Mouse (Mus musculus) cerebellum, postnatal 36 days (tissue): ENCODE results near the gene Psme2.

Experiments used
- DNase-seq, 2 experiments: peaks; one replicate each; pipeline ENCODE4 v3.0.0; 2021 to 2022; ENCODE audit warnings: mixed read lengths in 2 of 2

Psme2 gene

GRCm38 (mm10) chr14:55590748-55591330 is at the start of gene Psme2:
Gene Psme2 (minus strand): TSS chr14:55591113.
- DNase-seq = peak; percentile 71 to 74

DNA sequence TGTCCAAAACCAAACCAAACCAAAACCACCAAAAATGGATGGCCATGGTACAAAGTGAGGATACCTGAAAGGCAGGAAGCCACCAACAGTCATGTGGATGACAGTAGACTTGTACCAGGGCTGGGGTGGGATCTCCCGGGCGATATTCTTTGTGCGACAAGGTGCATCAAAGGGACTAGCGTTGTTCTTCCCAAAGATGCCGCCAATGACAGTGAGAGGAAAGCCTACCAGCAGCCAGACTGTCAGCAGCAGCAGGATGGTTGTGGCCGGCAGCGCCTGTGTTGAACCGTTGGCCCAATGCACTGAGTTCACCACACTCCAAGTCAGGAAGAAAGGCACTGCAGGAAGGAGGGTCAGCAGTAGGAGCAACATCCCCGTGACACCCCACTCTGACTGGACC is 46.9 kb upstream of the Psme2 start, which contains the start of gene Gm49378:
TSS of gene Gm49378 (minus strand) at position 101 of the 400 bp plus-strand sequence.
- DNase-seq = no peak

- peak; percentile 85 for DNase-seq
These were observed 44.7 kb upstream of the Psme2 start, which contains the start of gene Ipo4 for GRCm38 (mm10) chr14:55635523-55636007. Gene Ipo4 (minus strand): TSS chr14:55635957.

GRCm38 (mm10) chr14:55634874-55635522 is 44.1 kb upstream of the Psme2 start:
- DNase-seq = peak; percentile 63 to 64

DNA sequence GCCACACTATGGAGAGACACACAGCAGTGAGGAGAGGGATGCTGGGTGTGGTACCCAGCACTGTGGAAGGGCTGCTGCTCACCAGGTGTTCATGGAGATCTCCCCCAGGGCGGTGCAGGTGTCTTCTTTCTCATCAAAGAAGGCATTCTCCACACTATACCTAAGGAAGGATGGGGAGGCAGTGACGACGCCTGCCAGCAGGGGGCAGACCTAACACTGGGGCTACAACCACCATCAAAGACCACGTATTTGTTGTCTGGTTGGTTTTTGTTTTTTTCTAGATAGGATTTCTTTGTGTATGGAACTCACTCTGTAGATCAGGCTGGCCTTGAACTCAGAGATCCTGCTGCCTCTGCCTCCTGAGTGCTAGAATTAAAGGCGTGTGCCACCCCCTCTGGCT is 38.4 kb upstream of the Psme2 start:
- peak; percentile 28 to 32 for DNase-seq

DNA sequence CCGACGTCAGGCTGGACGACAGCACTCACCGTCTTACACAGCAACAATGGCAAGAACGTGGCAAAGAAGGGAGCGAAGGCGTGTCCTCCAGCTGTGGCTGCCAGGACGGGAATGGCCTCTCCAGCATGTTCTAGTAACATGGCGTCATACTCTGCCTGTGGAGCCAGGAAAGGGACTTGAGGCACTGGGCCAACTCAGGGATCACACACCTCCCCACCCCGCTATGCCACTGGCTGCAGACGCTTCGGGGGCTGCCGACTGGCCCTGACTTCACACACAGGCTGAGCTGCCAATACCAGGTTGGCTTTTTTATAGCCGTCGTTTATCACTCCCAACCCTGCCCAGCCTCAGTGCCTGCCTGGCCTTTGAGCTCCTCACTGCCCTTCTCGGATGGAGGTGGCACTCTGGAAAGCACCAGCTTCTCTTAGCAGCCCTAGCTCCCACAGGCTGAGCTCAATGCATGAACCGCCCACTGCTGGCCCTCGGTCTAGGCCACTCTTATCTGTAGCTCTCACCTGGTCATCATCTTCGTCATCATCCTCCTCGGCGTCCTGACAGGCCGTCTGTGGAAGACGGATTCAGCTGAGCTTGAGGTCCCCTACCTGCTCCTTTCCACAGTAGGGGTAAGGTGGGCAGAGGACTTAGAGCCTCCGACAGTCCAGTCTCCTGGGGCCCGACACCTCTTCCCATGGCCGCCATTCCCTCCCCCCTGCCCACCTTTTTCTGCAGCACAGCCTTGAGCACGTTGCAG is 37.3 kb upstream of the Psme2 start:
- no peak for DNase-seq

DNA sequence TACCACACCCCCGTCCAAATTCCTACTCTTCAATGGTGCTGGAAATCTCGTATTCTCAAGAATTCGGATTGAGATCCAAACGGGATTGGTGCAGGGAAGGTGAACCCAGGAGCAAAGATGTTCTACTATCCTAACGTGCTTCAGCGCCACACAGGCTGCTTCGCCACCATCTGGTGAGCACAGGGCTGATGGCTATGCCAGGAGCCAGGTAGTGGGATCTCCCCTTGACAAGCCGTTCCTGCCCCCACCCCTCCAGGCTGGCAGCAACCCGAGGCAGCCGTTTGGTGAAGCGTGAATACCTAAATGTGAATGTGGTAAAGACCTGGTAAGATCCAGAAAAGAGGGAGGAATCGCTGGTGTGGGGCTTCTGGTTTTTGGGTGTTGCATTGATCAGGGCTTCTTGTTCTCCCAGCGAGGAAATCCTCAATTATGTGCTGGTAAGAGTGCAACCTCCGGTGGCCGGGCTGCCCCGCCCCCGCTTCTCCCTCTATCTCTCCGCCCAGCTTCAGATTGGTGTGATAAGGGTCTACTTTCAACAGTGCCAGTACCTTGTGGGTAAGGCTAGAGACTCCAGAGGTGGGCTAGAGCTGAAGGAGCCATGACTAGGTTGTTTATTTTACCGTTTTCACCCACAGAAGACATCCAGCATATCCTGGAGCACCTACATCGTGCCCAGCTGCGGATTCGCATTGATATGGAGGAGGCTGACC is 27.7 kb upstream of the Psme2 start:
- DNase-seq = peak; percentile 42 to 50

DNA sequence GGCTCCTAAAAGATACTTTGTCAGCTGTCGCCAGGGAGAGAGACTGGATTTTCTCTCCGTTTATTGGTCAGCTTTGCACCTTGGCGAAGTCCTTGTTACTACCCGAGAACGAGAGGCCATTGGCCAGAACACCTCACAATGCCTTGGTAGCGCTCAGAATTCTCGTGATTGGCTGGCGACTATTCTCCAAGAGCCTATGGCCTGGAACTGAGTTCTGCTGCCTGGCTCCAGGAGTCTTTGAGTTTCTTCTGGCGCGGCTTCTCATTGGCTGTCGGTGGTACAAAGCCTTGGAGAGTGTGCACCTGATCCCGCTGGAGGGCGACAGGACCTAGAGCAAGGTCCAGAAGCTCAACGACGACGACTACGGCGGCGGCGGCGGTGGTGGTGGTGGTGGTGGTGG is 26.9 kb upstream of the Psme2 start, which contains the start of gene Rec8:
TSS of gene Rec8 (plus strand) at position 216 of the 400 bp plus-strand sequence.
- peak; percentile 69 to 73 for DNase-seq

DNA sequence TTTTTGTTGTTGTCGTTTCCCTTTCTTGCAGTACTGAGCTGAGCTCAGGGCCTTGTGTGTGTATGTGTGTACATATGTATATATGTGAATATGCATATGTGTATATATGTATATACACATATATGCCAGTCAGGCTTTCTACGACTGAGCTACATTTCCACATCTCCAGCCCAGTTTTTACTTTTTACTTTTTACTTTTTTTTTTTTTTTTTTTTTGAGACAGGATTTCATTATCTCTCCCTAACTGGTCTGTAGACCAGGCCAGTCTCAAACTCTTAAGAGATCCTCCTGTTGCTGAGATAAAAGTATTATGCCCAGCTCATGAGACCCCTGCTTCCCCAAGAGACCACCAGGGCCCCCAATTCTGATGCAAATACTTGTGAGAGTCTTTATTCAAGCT is 25.9 kb upstream of the Psme2 start:
- no peak for DNase-seq

- no peak for DNase-seq
These were observed 25.0 kb upstream of the Psme2 start for GRCm38 (mm10) chr14:55615876-55616275.

DNA sequence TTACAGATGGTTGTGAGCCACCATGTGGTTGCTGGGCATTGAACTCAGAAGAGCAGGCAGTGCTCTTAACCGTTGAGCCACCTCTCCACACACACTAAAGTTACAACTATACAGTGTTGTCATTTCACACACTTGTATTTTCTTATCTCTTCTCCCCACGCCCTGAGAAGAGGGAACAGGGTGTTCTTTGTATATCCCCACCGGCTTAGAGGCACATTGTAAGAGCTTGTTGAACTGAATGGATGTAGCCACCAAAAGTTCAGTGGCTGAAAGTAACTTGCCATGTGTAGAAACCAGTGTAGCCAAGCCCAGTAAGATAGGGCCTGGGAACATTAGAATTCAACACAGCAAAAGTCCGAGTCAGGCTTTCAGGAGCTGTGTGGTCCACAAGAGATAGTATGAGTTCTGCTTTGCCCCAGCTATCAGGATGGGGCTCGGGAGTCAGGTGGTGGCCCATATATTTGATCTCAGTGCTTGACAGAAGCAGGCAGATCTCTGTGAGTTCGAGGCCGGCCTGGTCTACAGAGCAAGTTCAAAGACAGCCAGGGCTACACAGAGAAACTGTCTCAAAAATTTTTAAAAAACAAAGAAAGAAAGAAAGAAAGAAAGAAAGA is 23.8 kb upstream of the Psme2 start:
- no peak for DNase-seq

GRCm38 (mm10) chr14:55613346-55613745 is 22.4 kb upstream of the Psme2 start:
- no peak for DNase-seq

DNA sequence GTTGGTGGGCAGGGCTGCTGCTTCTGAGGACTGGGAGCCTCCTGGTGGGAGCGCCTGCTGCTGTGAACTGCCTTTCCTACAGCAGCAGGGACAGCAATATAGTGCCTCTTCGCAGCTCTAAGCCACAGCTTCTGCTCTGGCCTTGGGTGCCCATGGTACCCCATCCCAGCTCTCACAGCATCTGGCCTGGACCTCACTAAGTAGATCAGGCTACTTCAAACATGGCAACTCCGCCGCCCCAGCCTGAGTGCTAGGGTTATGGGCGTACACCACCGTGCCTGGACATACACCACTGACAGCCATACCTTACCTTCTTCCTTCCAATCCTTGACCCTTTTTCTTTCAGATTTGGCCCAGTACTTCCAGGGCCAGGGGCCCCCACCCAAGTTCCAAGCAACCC is 17.4 kb upstream of the Psme2 start:
- DNase-seq = no peak

DNA sequence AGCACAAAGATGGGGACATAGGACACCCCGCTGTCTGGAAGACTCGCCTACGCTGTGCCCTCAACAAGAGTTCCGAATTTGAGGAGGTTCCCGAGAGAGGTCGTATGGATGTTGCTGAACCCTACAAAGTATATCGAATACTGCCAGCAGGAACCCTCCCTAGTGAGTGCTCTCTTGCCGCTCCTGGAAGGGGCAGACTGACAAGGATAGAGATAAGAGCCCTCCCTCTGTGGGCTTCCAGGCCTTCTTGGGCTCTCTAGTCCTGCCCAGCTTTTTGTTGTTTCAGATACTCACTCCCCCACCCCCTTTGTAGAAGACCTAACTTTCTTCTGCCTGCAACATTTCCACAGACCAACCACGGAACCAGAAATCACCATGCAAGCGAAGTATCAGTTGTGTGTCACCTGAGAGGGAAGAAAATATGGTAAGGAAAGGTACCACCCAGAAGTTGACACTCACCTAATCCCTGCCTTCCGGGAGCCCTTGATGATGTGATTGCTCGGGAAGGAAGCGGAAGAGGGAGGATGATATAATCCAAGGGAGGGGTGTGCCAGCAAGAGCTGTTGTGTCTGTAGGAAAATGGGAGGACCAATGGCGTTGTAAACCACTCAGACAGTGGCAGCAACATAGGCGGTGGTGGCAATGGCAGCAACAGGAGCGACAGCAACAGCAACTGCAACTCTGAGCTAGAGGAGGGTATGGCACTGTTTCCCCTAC is 15.0 kb upstream of the Psme2 start:
- DNase-seq = no peak

DNA sequence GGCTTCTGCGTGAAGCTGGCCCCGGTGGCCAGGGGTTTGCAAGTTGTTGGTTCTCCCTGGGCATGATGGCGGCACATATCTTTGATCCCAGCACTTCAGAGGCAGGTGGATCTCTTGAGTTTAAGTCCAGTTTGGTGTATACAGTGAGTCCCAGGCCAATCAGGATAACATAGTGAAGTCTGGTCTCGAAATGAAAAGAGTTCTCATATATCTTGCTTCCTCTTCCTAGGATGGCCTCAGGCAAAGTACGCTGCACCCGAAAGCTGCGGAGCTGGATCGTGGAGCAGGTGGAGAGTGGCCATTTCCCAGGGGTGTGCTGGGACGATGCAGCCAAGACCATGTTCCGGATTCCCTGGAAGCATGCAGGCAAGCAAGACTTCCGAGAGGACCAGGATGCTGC is 13.9 kb upstream of the Psme2 start:
- DNase-seq = no peak

GRCm38 (mm10) chr14:55603633-55604576 is 13.0 kb upstream of the Psme2 start:
- DNase-seq = peak; percentile 84 to 87

- no peak for DNase-seq
These were observed 12.3 kb upstream of the Psme2 start, which contains the start of gene Irf9 for GRCm38 (mm10) chr14:55603271-55603632. Gene Irf9 (plus strand): TSS chr14:55603571.

DNA sequence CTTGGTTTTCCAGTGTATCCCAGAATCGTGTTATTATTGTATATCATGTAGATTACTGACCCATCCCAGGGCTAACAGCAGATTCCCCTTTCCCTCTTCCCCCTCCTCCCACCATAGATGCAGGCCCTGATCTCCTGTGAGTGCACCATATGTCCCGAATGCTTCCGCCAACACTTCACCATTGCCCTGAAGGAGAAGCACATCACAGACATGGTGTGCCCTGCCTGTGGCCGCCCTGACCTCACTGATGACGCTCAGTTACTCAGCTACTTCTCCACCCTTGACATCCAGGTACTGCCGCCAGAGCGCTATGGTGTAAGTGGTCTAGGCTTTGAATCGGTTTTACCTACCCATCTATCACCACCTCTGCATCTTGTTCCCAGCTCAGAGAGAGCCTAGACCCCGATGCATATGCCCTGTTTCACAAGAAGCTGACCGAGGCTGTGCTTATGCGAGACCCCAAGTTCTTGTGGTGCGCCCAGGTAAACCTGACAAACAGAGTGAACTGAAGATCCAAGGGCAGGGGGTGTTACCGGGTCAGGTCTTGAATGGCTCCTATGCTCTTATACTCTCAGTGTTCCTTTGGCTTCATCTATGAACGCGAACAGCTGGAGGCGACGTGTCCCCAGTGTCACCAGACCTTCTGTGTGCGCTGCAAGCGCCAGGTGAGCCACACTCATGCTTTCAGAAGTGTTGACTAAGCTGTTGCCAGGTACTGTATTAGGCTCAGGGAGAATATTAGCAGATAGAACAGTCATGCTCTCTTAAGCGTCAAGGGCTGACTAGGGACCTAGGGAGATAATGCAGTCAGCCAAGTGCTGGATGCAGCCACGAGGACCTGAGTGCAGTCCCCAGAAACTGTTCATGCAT is 7.8 kb upstream of the Psme2 start:
- no peak for DNase-seq

GRCm38 (mm10) chr14:55596036-55596690 is 5.2 kb upstream of the Psme2 start:
- no peak for DNase-seq
